Mouse (Mus musculus): ENCODE results near the gene Upk3bl. TPM values are rescaled to one million over a fixed set of nuclear protein-coding genes. Genes with fewer than 3 reads are reported as not detected.
"Not testable (repeated sequence)": the region's sequence is repeated elsewhere in the genome, so short reads cannot be mapped to it uniquely, and the experiment has no call there.

Gene Upk3bl
- total RNA-seq, 2 experiments from 2014 or later: not detected

GRCm38 (mm10) chr5:136045987-136046386, 8.3 kb upstream of the Upk3bl start:
- peak; percentile 84 for DNase-seq (ENCODE audit: low spot score)

DNA sequence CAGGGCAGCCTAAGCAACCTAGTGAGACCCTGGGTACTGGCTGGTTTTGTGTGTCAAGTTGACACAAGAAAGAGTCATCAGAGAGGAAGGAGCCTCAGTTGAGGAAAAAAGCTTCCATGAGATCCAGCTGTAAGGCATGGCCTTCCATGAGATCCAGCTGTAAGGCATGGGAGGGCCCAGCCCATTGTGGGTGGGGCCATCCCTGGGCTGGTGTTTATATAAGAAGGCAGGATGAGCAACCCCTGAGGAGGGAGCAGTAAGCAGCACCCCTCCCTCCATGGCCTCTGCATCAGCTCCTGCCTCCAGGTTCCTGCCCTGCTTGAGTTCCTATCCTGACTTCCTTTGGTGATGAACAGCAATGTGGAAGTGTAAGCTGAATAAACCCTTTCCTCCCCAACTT, 5.8 kb upstream of the Upk3bl start:
- DNase-seq (ENCODE audit: low spot score): not testable (repeated sequence)

- DNase-seq (ENCODE audit: low spot score): no peak
Measured at GRCm38 (mm10) chr5:136049926-136050325, 4.4 kb upstream of the Upk3bl start.

DNA sequence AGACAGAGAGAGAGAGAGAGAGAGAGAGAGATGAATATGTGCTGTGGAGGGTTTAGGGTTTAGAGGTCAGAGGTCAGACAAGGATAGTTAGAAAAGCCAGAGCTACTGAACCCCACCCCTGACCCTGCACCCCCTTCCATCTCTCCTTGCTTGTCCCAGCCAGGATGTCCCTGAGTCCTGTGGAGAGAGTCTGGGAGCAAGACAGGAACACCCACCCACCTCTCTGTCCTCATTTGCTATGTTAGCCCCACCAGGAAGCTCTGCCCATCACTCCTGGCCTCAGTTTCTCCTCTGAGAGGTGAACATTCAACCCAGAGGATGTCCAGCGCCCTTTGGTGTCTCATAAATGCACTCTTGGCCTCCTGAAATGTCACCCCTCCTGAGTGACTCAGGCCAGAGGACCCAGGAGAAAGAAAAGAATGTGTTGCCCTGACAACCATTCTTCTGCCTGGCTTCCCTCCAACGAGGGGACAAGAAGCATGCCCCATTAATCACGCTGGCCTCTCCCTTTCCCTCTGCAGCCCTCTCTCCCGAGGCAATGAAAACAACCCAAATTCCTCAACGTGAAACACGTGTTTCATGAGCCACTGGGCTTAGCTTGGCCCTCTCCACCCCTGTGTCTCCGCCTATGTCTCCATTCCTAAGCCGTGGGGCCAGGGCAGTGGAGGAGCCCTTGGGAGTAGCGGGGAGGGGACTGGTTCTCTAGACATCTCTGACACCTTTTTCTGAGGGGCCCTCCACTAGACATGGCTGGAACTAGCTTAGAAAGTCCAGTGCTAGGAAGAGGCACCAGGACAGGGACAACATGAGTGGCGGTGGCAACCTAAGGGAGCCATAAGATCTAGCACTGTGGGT, 2.8 kb upstream of the Upk3bl start:
- peak; percentile 63 for DNase-seq (ENCODE audit: low spot score)

- no peak for DNase-seq (ENCODE audit: low spot score)
Measured at GRCm38 (mm10) chr5:136052861-136053655, 1.2 kb upstream of the Upk3bl start.

DNA sequence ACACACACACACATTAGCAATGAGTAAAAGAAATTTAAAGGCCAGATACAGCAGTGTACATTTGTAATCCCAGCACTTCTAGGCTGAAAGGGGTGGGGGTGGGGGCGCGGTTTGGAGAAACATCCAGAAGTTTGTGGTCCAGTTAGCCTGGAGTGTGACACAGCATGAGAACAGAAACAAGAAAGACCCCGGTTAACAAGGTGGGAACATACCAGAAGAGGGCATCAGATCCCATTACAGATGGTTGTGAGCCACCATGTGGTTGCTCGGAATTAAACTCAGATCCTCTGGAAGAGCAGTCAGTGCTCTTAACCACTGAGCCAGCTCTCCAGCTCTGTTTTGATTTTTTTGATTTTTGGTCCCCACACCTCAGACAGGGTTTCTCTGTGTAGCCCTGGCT, 1.8 kb downstream of the Upk3bl start:
- no peak for DNase-seq (ENCODE audit: low spot score)

DNA sequence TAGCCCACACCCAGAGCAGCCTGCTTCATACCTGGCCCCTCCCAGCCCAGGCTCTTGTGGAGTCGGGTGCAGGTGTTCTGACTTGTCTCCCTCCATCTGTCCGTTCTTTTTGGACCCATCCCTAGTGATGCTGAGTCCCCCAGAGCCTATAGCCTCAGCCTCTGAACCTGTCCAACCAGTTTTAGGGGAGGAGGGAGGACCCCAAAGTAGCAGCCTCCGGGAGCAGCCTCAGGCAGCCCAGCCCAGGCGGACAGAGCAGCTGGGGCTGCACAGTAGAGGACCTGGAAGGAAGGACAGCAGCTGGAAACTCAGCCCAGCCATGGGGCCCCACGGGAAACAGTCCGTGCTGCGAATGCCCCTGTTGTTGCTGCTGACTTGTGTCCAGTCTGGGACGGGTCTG, 2.8 kb downstream of the Upk3bl start:
- DNase-seq (ENCODE audit: low spot score): no peak

DNA sequence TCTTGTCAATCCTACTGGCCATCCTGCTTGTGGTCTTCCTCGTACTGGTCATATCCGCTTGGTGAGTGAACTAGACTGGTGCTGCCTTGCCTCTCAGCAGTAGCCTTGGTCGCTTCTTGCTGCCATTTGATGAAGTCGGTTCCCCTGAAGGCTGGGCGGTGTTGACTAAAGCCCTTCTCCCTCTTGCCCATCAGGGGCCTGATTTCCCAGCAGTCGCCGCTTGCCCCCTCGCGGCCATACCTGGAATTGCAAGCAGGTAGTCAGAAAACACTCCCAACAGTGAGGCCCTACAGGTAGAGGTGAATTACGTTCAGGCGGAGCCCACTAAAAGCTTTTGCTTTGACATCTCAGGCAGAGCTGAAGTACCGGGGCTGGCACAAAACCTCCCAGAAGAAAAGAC, 7.3 kb downstream of the Upk3bl start:
- peak; percentile 82 for DNase-seq (ENCODE audit: low spot score)

GRCm38 (mm10) chr5:136063920-136064319, 9.6 kb downstream of the Upk3bl start:
- no peak for DNase-seq (ENCODE audit: low spot score)

- not testable (repeated sequence) for DNase-seq (ENCODE audit: low spot score)
Measured at GRCm38 (mm10) chr5:136066404-136067148, 12.3 kb downstream of the Upk3bl start.

- no peak for DNase-seq (ENCODE audit: low spot score)
Measured at GRCm38 (mm10) chr5:136069411-136069810, 15.1 kb downstream of the Upk3bl start.

- no peak for DNase-seq (ENCODE audit: low spot score)
Measured at GRCm38 (mm10) chr5:136073051-136073450, 18.8 kb downstream of the Upk3bl start.

- DNase-seq (ENCODE audit: low spot score): no peak
Measured at GRCm38 (mm10) chr5:136073526-136073925, 19.2 kb downstream of the Upk3bl start.

DNA sequence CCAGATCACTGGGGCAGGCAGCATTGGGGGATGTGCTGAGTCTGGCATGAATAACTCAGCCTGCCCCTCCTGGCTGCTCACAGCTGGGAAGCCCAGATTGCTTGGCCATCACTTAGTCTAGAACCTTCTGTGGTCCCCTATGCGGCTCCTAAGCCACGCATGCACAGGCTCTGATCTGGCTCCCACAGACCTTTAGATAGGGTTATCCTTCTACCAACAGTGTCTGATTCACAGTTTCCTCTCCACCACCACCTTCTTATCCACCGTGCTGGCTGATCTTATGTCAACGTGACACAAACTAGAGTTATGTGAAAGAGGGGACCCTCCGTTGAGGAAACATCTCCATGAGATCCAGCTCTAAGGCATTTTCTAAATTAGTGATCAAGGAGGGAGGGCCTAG, 20.8 kb downstream of the Upk3bl start:
- no peak for DNase-seq (ENCODE audit: low spot score)

DNA sequence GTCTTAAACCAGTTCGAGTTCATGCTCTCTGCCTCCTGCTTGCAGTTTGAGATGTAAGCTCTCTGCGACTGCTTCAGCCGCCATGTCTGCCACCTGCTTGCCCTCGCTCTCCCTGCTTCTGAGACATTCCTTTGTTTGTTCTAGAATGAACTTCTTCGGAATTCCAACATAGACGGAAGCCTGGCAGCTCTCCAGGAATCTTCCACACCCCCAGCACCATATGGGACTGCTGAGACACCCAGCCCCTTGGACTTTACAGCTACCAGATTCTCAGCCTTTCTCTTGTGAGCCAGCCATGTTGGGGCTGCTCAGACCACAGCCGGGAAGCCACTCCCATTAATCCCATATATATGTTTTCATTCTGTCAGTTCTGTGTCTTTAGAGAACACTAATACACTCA, 22.0 kb downstream of the Upk3bl start:
- DNase-seq (ENCODE audit: low spot score): no peak

GRCm38 (mm10) chr5:136077001-136077550, 22.8 kb downstream of the Upk3bl start:
- DNase-seq (ENCODE audit: low spot score): peak; percentile 27

DNA sequence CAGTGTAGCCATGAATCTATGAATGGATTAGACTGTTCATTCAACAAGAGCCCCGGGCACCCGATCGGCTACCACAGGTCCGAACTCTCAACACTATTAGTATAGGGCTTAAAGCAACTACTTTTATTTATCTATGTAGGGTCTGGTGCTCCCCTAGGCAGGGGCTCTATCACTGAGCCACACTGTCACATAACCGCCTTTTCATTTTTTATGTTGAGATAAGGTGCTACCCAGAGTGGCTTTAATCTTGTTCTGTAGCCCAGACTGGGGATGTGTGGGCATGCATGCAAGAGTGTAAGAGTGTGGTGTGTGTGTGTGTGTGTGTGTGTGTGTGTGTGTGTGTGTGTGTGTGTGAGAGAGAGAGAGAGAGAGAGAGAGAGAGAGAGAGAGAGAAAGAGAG, 23.8 kb downstream of the Upk3bl start:
- no peak for DNase-seq (ENCODE audit: low spot score)

DNA sequence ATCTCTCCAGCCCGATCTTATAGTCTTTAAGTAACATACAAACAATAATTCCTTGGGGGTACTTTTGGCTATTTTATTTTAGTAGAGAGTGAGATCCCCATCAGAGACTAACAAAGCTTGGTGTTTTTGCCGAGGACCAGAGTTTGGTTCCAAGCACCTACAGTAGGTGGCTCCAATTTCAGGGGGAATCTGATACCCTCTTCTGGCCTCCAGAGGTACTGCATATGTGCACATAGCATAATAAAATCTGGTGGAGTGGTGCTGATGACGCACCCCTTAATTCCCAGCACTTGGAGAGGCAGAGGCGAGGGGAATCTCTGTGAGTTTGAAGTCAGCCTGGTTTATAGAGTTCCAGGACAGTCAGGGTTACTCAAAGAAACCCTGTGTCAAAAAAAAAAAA, 28.1 kb downstream of the Upk3bl start:
- no peak for DNase-seq (ENCODE audit: low spot score)

GRCm38 (mm10) chr5:136083669-136084107, 29.4 kb downstream of the Upk3bl start, which contains the start of gene Rasa4:
Gene Rasa4 (plus strand): TSS chr5:136083916.
- DNase-seq (ENCODE audit: low spot score): peak; percentile 96

- DNase-seq (ENCODE audit: low spot score): peak; percentile 21
Measured at GRCm38 (mm10) chr5:136084144-136084881, 30.0 kb downstream of the Upk3bl start.

Measured in gastrocnemius, adult 18-20 months (tissue).